Mouse (Mus musculus): ENCODE data around the gene Cbl. TPM values are rescaled to one million over a fixed set of nuclear protein-coding genes. Genes with fewer than 3 reads are reported as not detected.

Gene Cbl
- polyA plus RNA-seq, 1 experiment from 2014 or later, result 16.4 TPM

- H3K4me3 ChIP-seq (ENCODE audit: low read depth, low read length), result no peak overlapping the region
- H3K36me3 ChIP-seq (replicated peaks; ENCODE audit: control insufficient read depth, insufficient read depth, low read depth, low read length), result no peaks in the 10 kb centered on the region
- ATAC-seq (replicated peaks; ENCODE audit: insufficient number of reproducible peaks, low FRiP score, low TSS enrichment, low read depth), result no peak
- no peaks in the 10 kb centered on the region for H3K9me3 ChIP-seq (replicated peaks; ENCODE audit: control insufficient read depth, low read length)
- no peak overlapping the region for H3K4me2 ChIP-seq (ENCODE audit: low read depth, low read length)
- no peak overlapping the region for H3K27ac ChIP-seq (replicated peaks; ENCODE audit: low read depth, low read length)
- no peaks in the 10 kb centered on the region for H3K27me3 ChIP-seq (ENCODE audit: control insufficient read depth, insufficient read depth, low read length)
- H3K9ac ChIP-seq (replicated peaks; ENCODE audit: low read length), result no peak overlapping the region
- peaks cover 3% of the 10 kb centered on the region for H3K4me1 ChIP-seq (ENCODE audit: control insufficient read depth, insufficient read depth, low read length)
- no peak for DNase-seq (ENCODE audit: low spot score)
- WGBS, result 92% methylated on average over 3 of the region's 3 CpGs
These were observed 107.1 kb downstream of the Cbl start for GRCm38 (mm10) chr9:44126746-44127145.

DNA sequence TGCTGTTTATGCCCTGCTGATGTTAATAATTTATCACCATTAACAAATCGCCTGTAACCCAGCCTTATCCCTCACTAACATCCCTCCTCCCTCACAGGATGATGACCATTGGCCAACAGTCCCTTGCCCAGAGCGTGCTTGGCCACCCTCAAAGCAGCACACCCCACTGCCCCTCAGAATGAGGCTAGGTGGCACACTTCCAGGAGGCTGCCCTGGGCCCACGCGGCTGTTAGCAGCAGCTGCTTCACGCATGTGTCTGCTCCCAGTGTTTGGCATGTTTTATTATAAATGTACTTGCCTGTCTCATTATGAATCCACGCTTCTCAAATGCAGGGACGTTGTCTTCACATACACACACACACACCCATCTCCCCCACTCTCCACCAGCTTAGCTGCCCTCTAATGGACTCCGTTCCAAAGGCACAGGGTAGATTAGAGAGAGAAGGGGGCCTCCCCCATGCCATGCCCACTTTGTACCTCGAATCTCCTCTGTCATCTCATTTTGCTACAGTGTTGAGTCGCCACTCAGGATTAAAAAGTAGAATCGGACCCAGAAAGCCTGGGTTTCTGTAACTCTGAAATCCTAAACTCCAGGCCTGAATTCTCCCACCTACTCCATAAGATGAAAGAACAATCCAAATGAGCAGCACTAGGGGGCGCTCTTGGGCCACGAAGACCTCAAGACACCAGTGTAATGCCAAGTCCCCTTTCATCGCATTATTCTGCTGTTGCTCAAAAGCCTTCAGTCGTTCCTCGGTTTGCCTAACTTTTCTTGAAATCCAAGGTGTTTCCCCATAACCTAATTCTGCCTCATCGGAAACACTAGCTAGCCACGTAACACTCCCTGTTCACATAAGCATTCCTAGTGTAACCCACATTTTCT is 108.1 kb downstream of the Cbl start:
- ATAC-seq (replicated peaks; ENCODE audit: insufficient number of reproducible peaks, low FRiP score, low TSS enrichment, low read depth), result no peak
- Histone ChIP-seq H3K27ac (replicated peaks; ENCODE audit: low read depth, low read length) (no peak overlapping the region), H3K27me3 (ENCODE audit: control insufficient read depth, insufficient read depth, low read length) (no peaks in the 10 kb centered on the region), H3K9ac (replicated peaks; ENCODE audit: low read length) (no peak overlapping the region), H3K36me3 (replicated peaks; ENCODE audit: control insufficient read depth, insufficient read depth, low read depth, low read length) (no peaks in the 10 kb centered on the region), H3K4me1 (ENCODE audit: control insufficient read depth, insufficient read depth, low read length) (peaks cover 3% of the 10 kb centered on the region), H3K4me3 (ENCODE audit: low read depth, low read length) (no peak overlapping the region), H3K4me2 (ENCODE audit: low read depth, low read length) (no peak overlapping the region), H3K9me3 (replicated peaks; ENCODE audit: control insufficient read depth, low read length) (no peaks in the 10 kb centered on the region)
- peak; percentile 93 for DNase-seq (ENCODE audit: low spot score)
- WGBS, result 36% methylated on average over 18 of the region's 18 CpGs

DNA sequence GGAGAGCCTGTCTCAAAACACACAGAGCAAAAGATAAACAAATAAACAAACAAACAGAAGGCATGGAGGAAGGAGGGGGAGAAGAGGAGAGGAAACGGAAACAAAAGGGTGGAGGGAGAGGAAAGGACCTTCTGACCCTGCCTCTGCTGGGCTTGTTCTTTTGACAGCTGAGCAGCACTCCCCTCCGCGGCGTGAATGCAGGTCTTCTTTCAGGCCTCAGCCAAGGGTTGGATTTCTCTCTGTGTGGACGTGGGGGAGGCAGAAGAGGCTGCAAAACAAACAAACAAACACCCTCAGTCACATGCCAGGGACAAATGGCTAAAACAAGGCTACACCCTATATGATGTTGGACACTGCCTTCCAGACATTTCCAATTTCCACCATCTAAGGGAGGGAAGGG is 108.8 kb downstream of the Cbl start:
- Histone ChIP-seq H3K9me3 (replicated peaks; ENCODE audit: control insufficient read depth, low read length) (no peaks in the 10 kb centered on the region), H3K4me1 (ENCODE audit: control insufficient read depth, insufficient read depth, low read length) (no peaks in the 10 kb centered on the region; the same call in 1 of the 2 replicates), H3K9ac (replicated peaks; ENCODE audit: low read length) (no peak overlapping the region), H3K4me2 (ENCODE audit: low read depth, low read length) (no peak overlapping the region), H3K4me3 (ENCODE audit: low read depth, low read length) (no peak overlapping the region), H3K27me3 (ENCODE audit: control insufficient read depth, insufficient read depth, low read length) (no peaks in the 10 kb centered on the region), H3K27ac (replicated peaks; ENCODE audit: low read depth, low read length) (no peak overlapping the region), H3K36me3 (replicated peaks; ENCODE audit: control insufficient read depth, insufficient read depth, low read depth, low read length) (no peaks in the 10 kb centered on the region)
- DNase-seq (ENCODE audit: low spot score), result no peak
- WGBS, result 25% methylated on average over 5 of the region's 5 CpGs
- ATAC-seq (replicated peaks; ENCODE audit: insufficient number of reproducible peaks, low FRiP score, low TSS enrichment, low read depth), result no peak

DNA sequence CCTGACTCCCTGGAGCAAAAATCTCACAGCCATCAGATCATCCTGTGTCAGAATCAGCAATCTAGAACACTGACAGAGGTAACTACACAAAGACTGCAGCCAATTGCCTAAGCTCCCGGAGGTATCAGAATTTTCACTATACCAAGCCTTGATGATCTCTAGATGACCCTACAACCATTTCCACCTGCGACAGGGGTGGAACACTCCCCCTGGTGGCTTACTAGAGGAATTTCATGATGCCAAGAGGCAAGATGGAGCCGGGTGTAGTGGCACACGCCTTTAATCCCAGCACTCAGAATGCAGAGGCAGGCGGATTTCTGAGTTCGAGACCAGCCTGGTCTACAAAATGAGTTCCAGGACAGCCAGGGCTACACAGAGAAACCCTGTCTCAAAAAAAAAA is 109.5 kb downstream of the Cbl start:
- Histone ChIP-seq H3K9me3 (replicated peaks; ENCODE audit: control insufficient read depth, low read length) (no peaks in the 10 kb centered on the region), H3K4me3 (ENCODE audit: low read depth, low read length) (no peak overlapping the region), H3K9ac (replicated peaks; ENCODE audit: low read length) (no peak overlapping the region), H3K36me3 (replicated peaks; ENCODE audit: control insufficient read depth, insufficient read depth, low read depth, low read length) (no peaks in the 10 kb centered on the region), H3K4me2 (ENCODE audit: low read depth, low read length) (no peak overlapping the region), H3K27me3 (ENCODE audit: control insufficient read depth, insufficient read depth, low read length) (no peaks in the 10 kb centered on the region), H3K27ac (replicated peaks; ENCODE audit: low read depth, low read length) (no peak overlapping the region), H3K4me1 (ENCODE audit: control insufficient read depth, insufficient read depth, low read length) (no peaks in the 10 kb centered on the region)
- no peak for ATAC-seq (replicated peaks; ENCODE audit: insufficient number of reproducible peaks, low FRiP score, low TSS enrichment, low read depth)
- DNase-seq (ENCODE audit: low spot score), result no peak
- WGBS, result 70% methylated on average over 6 of the region's 6 CpGs

- H3K27ac ChIP-seq (replicated peaks; ENCODE audit: low read depth, low read length), result no peak overlapping the region
- 82% methylated on average over 8 of the region's 8 CpGs for WGBS
- no peak for DNase-seq (ENCODE audit: low spot score)
These were observed 113.8 kb downstream of the Cbl start for GRCm38 (mm10) chr9:44119948-44120465.

DNA sequence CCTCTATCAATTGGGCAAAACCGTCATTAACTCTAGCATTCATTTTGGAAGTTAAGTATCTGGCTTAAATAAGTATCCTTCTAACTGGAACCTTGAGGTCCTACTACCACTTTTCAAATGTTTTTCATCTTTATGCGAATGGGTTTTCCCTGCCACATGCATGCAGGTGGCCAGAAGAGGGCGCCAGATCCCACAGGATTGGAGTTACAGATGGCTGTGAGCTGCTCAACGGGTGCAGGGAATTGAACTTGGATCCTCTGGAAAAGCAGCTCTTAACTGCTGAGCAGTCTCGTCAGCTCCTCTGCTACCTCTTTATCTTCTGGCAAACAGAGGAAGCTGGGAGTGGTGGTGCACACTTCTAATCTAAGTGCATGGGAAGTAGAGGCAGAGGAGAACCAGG is 114.8 kb downstream of the Cbl start:
- H3K4me1 ChIP-seq (ENCODE audit: control insufficient read depth, insufficient read depth, low read length), result no peaks in the 10 kb centered on the region
- no peaks in the 10 kb centered on the region for H3K36me3 ChIP-seq (replicated peaks; ENCODE audit: control insufficient read depth, insufficient read depth, low read depth, low read length)
- H3K27me3 ChIP-seq (ENCODE audit: control insufficient read depth, insufficient read depth, low read length), result no peaks in the 10 kb centered on the region
- H3K9me3 ChIP-seq (replicated peaks; ENCODE audit: control insufficient read depth, low read length), result no peaks in the 10 kb centered on the region
- H3K9ac ChIP-seq (replicated peaks; ENCODE audit: low read length), result no peak overlapping the region
- H3K27ac ChIP-seq (replicated peaks; ENCODE audit: low read depth, low read length), result no peak overlapping the region
- 42% methylated on average over 5 of the region's 5 CpGs for WGBS
- no peak overlapping the region for H3K4me2 ChIP-seq (ENCODE audit: low read depth, low read length)
- H3K4me3 ChIP-seq (ENCODE audit: low read depth, low read length), result no peak overlapping the region
- peak; percentile 26 for DNase-seq (ENCODE audit: low spot score)
- ATAC-seq (replicated peaks; ENCODE audit: insufficient number of reproducible peaks, low FRiP score, low TSS enrichment, low read depth), result no peak

More at GRCm38 (mm10) chr9:44119948-44120465, 113.8 kb downstream of the Cbl start:
- Histone ChIP-seq H3K4me1 (ENCODE audit: control insufficient read depth, insufficient read depth, low read length) (no peaks in the 10 kb centered on the region), H3K4me2 (ENCODE audit: low read depth, low read length) (no peak overlapping the region), H3K9me3 (replicated peaks; ENCODE audit: control insufficient read depth, low read length) (no peaks in the 10 kb centered on the region), H3K27me3 (ENCODE audit: control insufficient read depth, insufficient read depth, low read length) (no peaks in the 10 kb centered on the region), H3K9ac (replicated peaks; ENCODE audit: low read length) (no peak overlapping the region), H3K4me3 (ENCODE audit: low read depth, low read length) (no peak overlapping the region), H3K36me3 (replicated peaks; ENCODE audit: control insufficient read depth, insufficient read depth, low read depth, low read length) (no peaks in the 10 kb centered on the region)
- ATAC-seq (replicated peaks; ENCODE audit: insufficient number of reproducible peaks, low FRiP score, low TSS enrichment, low read depth), result no peak

DNA sequence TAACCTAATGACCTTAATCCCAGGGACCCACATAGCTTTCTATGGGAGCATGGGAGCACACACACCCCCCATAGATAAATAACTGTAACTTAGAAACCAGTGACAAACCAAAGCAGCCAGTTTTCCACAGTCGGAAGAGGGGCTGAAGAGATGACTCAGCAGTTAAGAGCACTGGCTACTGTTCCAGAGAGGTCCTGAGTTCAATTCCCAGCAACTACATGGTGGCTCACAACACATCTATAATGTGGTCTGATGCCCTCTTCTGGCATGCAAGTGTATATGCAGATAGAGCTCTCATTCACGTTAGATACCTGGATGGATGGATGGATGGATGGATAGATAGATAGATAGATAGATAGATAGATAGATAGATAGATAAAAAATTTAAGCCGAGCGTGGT is 117.7 kb downstream of the Cbl start:
- Histone ChIP-seq H3K4me3 (ENCODE audit: low read depth, low read length) (no peak overlapping the region), H3K4me2 (ENCODE audit: low read depth, low read length) (no peak overlapping the region), H3K9ac (replicated peaks; ENCODE audit: low read length) (no peak overlapping the region), H3K27ac (replicated peaks; ENCODE audit: low read depth, low read length) (no peak overlapping the region), H3K4me1 (ENCODE audit: control insufficient read depth, insufficient read depth, low read length) (no peaks in the 10 kb centered on the region), H3K9me3 (replicated peaks; ENCODE audit: control insufficient read depth, low read length) (no peaks in the 10 kb centered on the region), H3K36me3 (replicated peaks; ENCODE audit: control insufficient read depth, insufficient read depth, low read depth, low read length) (no peaks in the 10 kb centered on the region), H3K27me3 (ENCODE audit: control insufficient read depth, insufficient read depth, low read length) (no peaks in the 10 kb centered on the region)
- DNase-seq (ENCODE audit: low spot score) (no peak), ATAC-seq (replicated peaks; ENCODE audit: insufficient number of reproducible peaks, low FRiP score, low TSS enrichment, low read depth) (no peak)
- WGBS, result 90% methylated on average over 4 of the region's 4 CpGs

- 91% methylated on average over 9 of the region's 9 CpGs for WGBS
- Histone ChIP-seq H3K4me1 (ENCODE audit: control insufficient read depth, insufficient read depth, low read length) (no peaks in the 10 kb centered on the region), H3K27ac (replicated peaks; ENCODE audit: low read depth, low read length) (no peak overlapping the region), H3K36me3 (replicated peaks; ENCODE audit: control insufficient read depth, insufficient read depth, low read depth, low read length) (no peaks in the 10 kb centered on the region), H3K9me3 (replicated peaks; ENCODE audit: control insufficient read depth, low read length) (no peaks in the 10 kb centered on the region), H3K4me3 (ENCODE audit: low read depth, low read length) (no peak overlapping the region), H3K27me3 (ENCODE audit: control insufficient read depth, insufficient read depth, low read length) (no peaks in the 10 kb centered on the region), H3K4me2 (ENCODE audit: low read depth, low read length) (no peak overlapping the region), H3K9ac (replicated peaks; ENCODE audit: low read length) (no peak overlapping the region)
- ATAC-seq (replicated peaks; ENCODE audit: insufficient number of reproducible peaks, low FRiP score, low TSS enrichment, low read depth), result no peak
- no peak for DNase-seq (ENCODE audit: low spot score)
These were observed 118.2 kb downstream of the Cbl start for GRCm38 (mm10) chr9:44115599-44115998.

Measured in embryonic facial prominence, embryonic 11.5 days (tissue).